Comparison of ENCODE assay signal across 20 mouse cellular contexts in the genomic region with DNA sequence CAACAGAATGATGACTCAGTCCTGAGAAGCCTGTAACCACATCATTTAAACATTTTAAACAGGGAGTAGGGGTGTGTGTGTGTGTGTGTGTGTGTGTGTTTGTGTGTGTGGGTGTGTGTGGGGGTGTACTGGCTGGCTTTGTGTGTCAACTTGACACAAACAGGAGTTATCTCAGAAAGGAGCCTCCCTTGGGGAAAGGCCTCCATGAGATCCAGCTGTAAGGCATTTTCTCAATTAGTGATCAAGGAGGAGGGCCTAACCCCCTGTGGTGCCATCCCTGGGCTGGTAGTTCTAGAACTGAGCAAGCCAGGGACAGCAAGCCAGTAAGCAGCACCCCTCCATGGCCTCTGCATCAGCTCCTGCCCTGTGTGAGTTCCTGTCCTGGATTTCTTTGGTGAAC. TPM values are rescaled to one million over a fixed set of nuclear protein-coding genes. Genes with fewer than 3 reads are reported as not detected.
DNase-seq lines count a peak whose midpoint lies in the region; ATAC-seq and TF ChIP-seq lines count a peak whose summit lies in the region.
"Had no signal": no experiment of that assay in that cellular context is flagged by ENCODE, and none has a peak within 500 bp of the region (broad histone marks: within the 10 kb centered on the region; RNA-seq: fewer than 3 reads in every experiment).

No protein-coding gene starts in this region.

- no peaks in the 10 kb centered on the region for H3K79me2 ChIP-seq in myocyte (ENCODE audit: control insufficient read depth, insufficient read depth)

- no peaks in the 10 kb centered on the region for H3K27me3 ChIP-seq in liver, embryonic 15.5 days
- no peaks in the 10 kb centered on the region for H3K27me3 ChIP-seq in liver, embryonic 12.5 days (replicated peaks)
- no peaks in the 10 kb centered on the region for H3K27me3 ChIP-seq in myocyte (ENCODE audit: control insufficient read depth, insufficient read depth, insufficient read length)
- H3K27me3 ChIP-seq in forebrain, embryonic 16.5 days (replicated peaks; ENCODE audit: control insufficient read depth, insufficient read depth, low read length), result no peaks in the 10 kb centered on the region
- H3K27me3 ChIP-seq: embryonic facial prominence, embryonic 15.5 days; limb, embryonic 13.5 days had no signal

- TF ChIP-seq POLR2A in myocyte (IDR thresholded peaks at IDR 0.05; ENCODE audit: insufficient read length, low read depth), result no peak

- ATAC-seq in liver, embryonic 15.5 days (ENCODE audit: insufficient read depth), result no peak
- ATAC-seq in liver, embryonic 12.5 days, result no peak
- ATAC-seq in CD4-positive, CD25-positive, alpha-beta regulatory T cell, adult 4 months, result peak; percentile 18
- ATAC-seq in forebrain, embryonic 16.5 days, result no peak

- H3K9me3 ChIP-seq in liver, embryonic 15.5 days (replicated peaks), result no peaks in the 10 kb centered on the region
- H3K9me3 ChIP-seq in liver, embryonic 12.5 days (replicated peaks), result no peaks in the 10 kb centered on the region
- H3K9me3 ChIP-seq in forebrain, embryonic 16.5 days (ENCODE audit: control insufficient read depth, low read length), result no peaks in the 10 kb centered on the region
- H3K9me3 ChIP-seq: embryonic facial prominence, embryonic 15.5 days; limb, embryonic 13.5 days had no signal

- H3ac ChIP-seq in myocyte (ENCODE audit: control insufficient read depth, insufficient read length), result no peak overlapping the region

- peak overlapping the region; percentile 57; the same call in 1 of the 2 replicates for H3K27ac ChIP-seq in liver, embryonic 15.5 days (replicated peaks)
- H3K27ac ChIP-seq in liver, embryonic 12.5 days, result no peak overlapping the region
- H3K27ac ChIP-seq in forebrain, embryonic 16.5 days (ENCODE audit: low read length), result no peak overlapping the region
- H3K27ac ChIP-seq: hindbrain, embryonic 14.5 days; limb, embryonic 13.5 days had no signal

- H3K36me3 ChIP-seq in liver, embryonic 15.5 days (replicated peaks), result no peaks in the 10 kb centered on the region
- no peaks in the 10 kb centered on the region for H3K36me3 ChIP-seq in liver, embryonic 12.5 days
- no peaks in the 10 kb centered on the region for H3K36me3 ChIP-seq in myocyte (ENCODE audit: control insufficient read depth, insufficient read depth)
- no peaks in the 10 kb centered on the region for H3K36me3 ChIP-seq in forebrain, embryonic 16.5 days (ENCODE audit: control insufficient read depth, insufficient read depth)
- H3K36me3 ChIP-seq: embryonic facial prominence, embryonic 15.5 days; limb, embryonic 13.5 days had no signal

- no peak overlapping the region for H3K4me2 ChIP-seq in liver, embryonic 15.5 days
- H3K4me2 ChIP-seq in liver, embryonic 12.5 days, result no peak overlapping the region
- H3K4me2 ChIP-seq in myocyte (ENCODE audit: low read depth), result peak overlapping the region; percentile 31
- no peak overlapping the region for H3K4me2 ChIP-seq in forebrain, embryonic 16.5 days (ENCODE audit: low read length)
- H3K4me2 ChIP-seq: embryonic facial prominence, embryonic 15.5 days; hindbrain, embryonic 14.5 days; limb, embryonic 13.5 days; midbrain, embryonic 11.5 days had no signal

- DNase-seq in cerebellum, postnatal 10 days, result peak; percentile 37 to 43
- no peak for DNase-seq in cerebellum, adult 9-11 months
- DNase-seq: adrenal gland, postnatal 14 days; B cell, adult 2 months; cerebellum, adult 11-12 months; cerebellum, postnatal 36 days; gastrocnemius, postnatal 10 days; retina, postnatal 1 day; right cerebral cortex, postnatal 4 days; thymus, postnatal 14 days had no signal

- peaks cover 21% of the 10 kb centered on the region; the same call in 1 of the 2 replicates for H3K4me1 ChIP-seq in liver, embryonic 15.5 days (replicated peaks)
- H3K4me1 ChIP-seq in liver, embryonic 12.5 days, result peaks cover 8% of the 10 kb centered on the region; the same call in 1 of the 2 replicates
- H3K4me1 ChIP-seq in forebrain, embryonic 16.5 days (replicated peaks; ENCODE audit: control insufficient read depth, insufficient read depth, low read length), result peaks cover 5% of the 10 kb centered on the region; the same call in 1 of the 2 replicates

- H3K4me3 ChIP-seq in liver, embryonic 15.5 days (replicated peaks), result no peak overlapping the region
- H3K4me3 ChIP-seq in liver, embryonic 12.5 days, result no peak overlapping the region
- no peak overlapping the region for H3K4me3 ChIP-seq in myocyte
- no peak overlapping the region for H3K4me3 ChIP-seq in forebrain, embryonic 16.5 days (replicated peaks; ENCODE audit: low read length)
- H3K4me3 ChIP-seq: embryonic facial prominence, embryonic 15.5 days; limb, embryonic 13.5 days had no signal

- no peak overlapping the region for H3K9ac ChIP-seq in liver, embryonic 15.5 days
- H3K9ac ChIP-seq in liver, embryonic 12.5 days, result no peak overlapping the region
- H3K9ac ChIP-seq in forebrain, embryonic 16.5 days (replicated peaks; ENCODE audit: low read depth, low read length), result no peak overlapping the region
- H3K9ac ChIP-seq: embryonic facial prominence, embryonic 15.5 days; hindbrain, embryonic 14.5 days; limb, embryonic 13.5 days had no signal

TF ChIP-seq in myocyte, 11 proteins besides CTCF, POLR2A, EP300 and RAD21:
- no peak for TF ChIP-seq USF1 (IDR thresholded peaks at IDR 0.05; ENCODE audit: low read depth)
- TF ChIP-seq SRF (IDR thresholded peaks at IDR 0.05; ENCODE audit: control insufficient read depth, insufficient read length, low read depth), result no peak
- no peak for TF ChIP-seq TCF12 (IDR thresholded peaks at IDR 0.05; ENCODE audit: insufficient read depth, poor library complexity, severe bottlenecking)
TF ChIP-seq in myocyte: peak in this region for 0.

RNA-seq across cellular contexts. Expression of a gene that starts 29.7 kb away (rescaled TPM):
- 46.9 and 52.0 TPM in 2 replicates for polyA plus RNA-seq in liver, embryonic 15.5 days (2015; fragmentation: Nextera tagmentation; extraction: Ambion mirVana)
- 42.6 and 49.5 TPM in 2 replicates for polyA plus RNA-seq in liver, embryonic 12.5 days (2016; fragmentation: Nextera tagmentation; extraction: Ambion mirVana)
- polyA plus RNA-seq in CD4-positive, CD25-positive, alpha-beta regulatory T cell, adult 4 months (2017; shearing (Covaris generic)), result 100 to 1,000 TPM in 1 of 2 experiments, 10 to 100 TPM in 1; 64.6 to 103 TPM
- 37.1 TPM for polyA plus RNA-seq in myocyte (2012; fragmentation: generic; extraction: Trizol)
- polyA plus RNA-seq in forebrain, embryonic 16.5 days (2015; fragmentation: Nextera tagmentation; extraction: Ambion mirVana), result 77.6 and 100 TPM in 2 replicates

RNA-seq across cellular contexts. Expression of a gene that starts 49.8 kb away (rescaled TPM):
- polyA plus RNA-seq in liver, embryonic 15.5 days (2015; fragmentation: Nextera tagmentation; extraction: Ambion mirVana), result 13.2 and 14.5 TPM in 2 replicates
- polyA plus RNA-seq in liver, embryonic 12.5 days (2016; fragmentation: Nextera tagmentation; extraction: Ambion mirVana), result 22.7 and 23.6 TPM in 2 replicates
- 10 to 100 TPM; 62.4 to 63.0 TPM for polyA plus RNA-seq in CD4-positive, CD25-positive, alpha-beta regulatory T cell, adult 4 months (2017; shearing (Covaris generic))
- 4.9 TPM for polyA plus RNA-seq in myocyte (2012; fragmentation: generic; extraction: Trizol)
- polyA plus RNA-seq in forebrain, embryonic 16.5 days (2015; fragmentation: Nextera tagmentation; extraction: Ambion mirVana), result 31.1 and 34.9 TPM in 2 replicates

RNA-seq across cellular contexts. Expression of a gene that starts 51.5 kb away (rescaled TPM):
- 0.07 and 0.13 TPM in 2 replicates for polyA plus RNA-seq in liver, embryonic 15.5 days (2015; fragmentation: Nextera tagmentation; extraction: Ambion mirVana)
- polyA plus RNA-seq in liver, embryonic 12.5 days (2016; fragmentation: Nextera tagmentation; extraction: Ambion mirVana), result 0.37 and 0.72 TPM in 2 replicates
- polyA plus RNA-seq in CD4-positive, CD25-positive, alpha-beta regulatory T cell, adult 4 months (2017; shearing (Covaris generic)), result 1 to 10 TPM; 3.5 to 4.2 TPM
- polyA plus RNA-seq in myocyte (2012; fragmentation: generic; extraction: Trizol), result not detected
- polyA plus RNA-seq in forebrain, embryonic 16.5 days (2015; fragmentation: Nextera tagmentation; extraction: Ambion mirVana), result 36.4 and 44.2 TPM in 2 replicates
- polyA plus RNA-seq: large intestine, adult 2 months had no signal
